Mouse (Mus musculus) duodenum, adult 2 months (tissue): Measurements from ENCODE around the gene Zfyve9. TPM values are rescaled to one million over a fixed set of nuclear protein-coding genes. Genes with fewer than 3 reads are reported as not detected.

ENCODE experiments used
- polyA plus RNA-seq: library from polyadenylated mRNA; depleted of rRNA; stranded (reverse); fragments of >200 nt; gene quantifications from 2 replicates; pipeline ENCODE4 v1.2.3, GENCODE M21; 2012; ENCODE audit warnings: low replicate concordance; rRNA removed

Gene Zfyve9
- 2.3 TPM in 2 replicates for polyA plus RNA-seq

GRCm38 (mm10) chr4:108780057-108780863 is at the start of gene Zfyve9:
TSS of gene Zfyve9 (minus strand) at chr4:108780798.

GRCm38 (mm10) chr4:108719349-108719748 is 61.2 kb downstream of the Zfyve9 start, which contains the start of gene 3110021N24Rik:
TSS of gene 3110021N24Rik (plus strand) at chr4:108719649.

GRCm38 (mm10) chr4:108619587-108620341 is 160.8 kb downstream of the Zfyve9 start, which contains the start of gene Cc2d1b:
TSS of gene Cc2d1b (plus strand) at chr4:108619940.

Other genes with a start within 250 kb of the Zfyve9 start
- 0.61 and 0.88 TPM in 2 replicates for gene Prpf38a, start 201.5 kb downstream of the Zfyve9 start, polyA plus RNA-seq
- gene Orc1, start 201.4 kb downstream of the Zfyve9 start, polyA plus RNA-seq, result 0.27 and 0.39 TPM in 2 replicates
- 13.9 and 15.0 TPM in 2 replicates for gene Cc2d1b, start 160.9 kb downstream of the Zfyve9 start, polyA plus RNA-seq
- gene 3110021N24Rik, start 61.1 kb downstream of the Zfyve9 start, polyA plus RNA-seq, result 0.07 TPM in 1 of 2 replicates, not detected in the other
- gene Btf3l4, start 52.8 kb upstream of the Zfyve9 start, polyA plus RNA-seq, result 3.0 and 4.0 TPM in 2 replicates
- 5.2 and 6.0 TPM in 2 replicates for gene Txndc12, start 53.8 kb upstream of the Zfyve9 start, polyA plus RNA-seq
- 23.6 and 26.8 TPM in 2 replicates for gene Kti12, start 67.0 kb upstream of the Zfyve9 start, polyA plus RNA-seq
- 0.27 TPM in 1 of 2 replicates, not detected in the other for gene A730015C16Rik, start 67.8 kb upstream of the Zfyve9 start, polyA plus RNA-seq
- gene Rab3b, start 98.3 kb upstream of the Zfyve9 start, polyA plus RNA-seq, result 5.7 and 6.1 TPM in 2 replicates
- 3.0 and 5.7 TPM in 2 replicates for gene Nrd1, start 219.9 kb upstream of the Zfyve9 start, polyA plus RNA-seq